Mouse (Mus musculus) hindbrain, embryonic 16.5 days (tissue): ENCODE results near the gene Vegfa. TPM values are rescaled to one million over a fixed set of nuclear protein-coding genes. Genes with fewer than 3 reads are reported as not detected.

Source experiments
- ATAC-seq: fragments of 200-750 bp; cut with Nextera tagmentation; 2 replicates; pipeline ENCODE4 v1.8.0; 2017; ENCODE audit warnings: moderate TSS enrichment, moderate library complexity
- H3K27ac ChIP-seq: fragments of 300-500 bp; sonication (generic); 2 replicates; pipeline ENCODE4 v1.5.1; 2014; ENCODE audit warnings: low read depth, mild to moderate bottlenecking, control low read depth, low read length, moderate library complexity
- H3K27me3 ChIP-seq: fragments of 300-500 bp; sonication (generic); replicated peaks from 2 replicates; pipeline ENCODE4 v1.6.1; 2014; ENCODE audit warnings: low read length; ENCODE audit not compliant: control insufficient read depth, insufficient read depth
- H3K36me3 ChIP-seq: fragments of 300-500 bp; sonication (generic); 2 replicates; pipeline ENCODE4 v1.6.1; 2014; ENCODE audit warnings: mild to moderate bottlenecking, low read length, moderate library complexity, mixed read lengths; ENCODE audit not compliant: control insufficient read depth, insufficient read depth
- H3K4me1 ChIP-seq: fragments of 300-500 bp; sonication (generic); 2 replicates; pipeline ENCODE4 v1.6.1; 2014; ENCODE audit warnings: low read depth, low read length; ENCODE audit not compliant: control insufficient read depth, insufficient read depth
- H3K4me2 ChIP-seq: fragments of 300-500 bp; sonication (generic); 2 replicates; pipeline ENCODE4 v1.6.1; 2014; ENCODE audit warnings: mild to moderate bottlenecking, low read length, control low read depth, moderate library complexity
- H3K4me3 ChIP-seq: fragments of 300-500 bp; sonication (generic); 2 replicates; pipeline ENCODE4 v1.5.1; 2014; ENCODE audit warnings: mild to moderate bottlenecking, low read length, control low read depth, moderate library complexity
- H3K9ac ChIP-seq: fragments of 300-500 bp; sonication (generic); 2 replicates; pipeline ENCODE4 v1.6.1; 2014; ENCODE audit warnings: low read depth, mild to moderate bottlenecking, control low read depth, low read length, moderate library complexity
- H3K9me3 ChIP-seq: fragments of 300-500 bp; sonication (generic); 2 replicates; pipeline ENCODE4 v1.6.1; 2014; ENCODE audit warnings: mild to moderate bottlenecking, low read length, moderate library complexity; ENCODE audit not compliant: control insufficient read depth
- WGBS: fragments of 180-500 bp; shearing (Covaris S2); extraction: QIAGEN DNeasy Blood & Tissue Kit; methylation state at CpG from one replicate; pipeline ENCODE4 v1.1.7; 2014; 5-methylcytosine and 5-hydroxymethylcytosine counted together
- polyA plus RNA-seq: library from polyadenylated mRNA; unstranded; fragments of >200 nt; fragmentation: Nextera tagmentation; extraction: Ambion mirVana; gene quantifications from 2 replicates; pipeline ENCODE4 v1.2.1, GENCODE M21; 2015

Gene Vegfa
- polyA plus RNA-seq, 1 experiment from 2014 or later, result 3.8 TPM

DNA sequence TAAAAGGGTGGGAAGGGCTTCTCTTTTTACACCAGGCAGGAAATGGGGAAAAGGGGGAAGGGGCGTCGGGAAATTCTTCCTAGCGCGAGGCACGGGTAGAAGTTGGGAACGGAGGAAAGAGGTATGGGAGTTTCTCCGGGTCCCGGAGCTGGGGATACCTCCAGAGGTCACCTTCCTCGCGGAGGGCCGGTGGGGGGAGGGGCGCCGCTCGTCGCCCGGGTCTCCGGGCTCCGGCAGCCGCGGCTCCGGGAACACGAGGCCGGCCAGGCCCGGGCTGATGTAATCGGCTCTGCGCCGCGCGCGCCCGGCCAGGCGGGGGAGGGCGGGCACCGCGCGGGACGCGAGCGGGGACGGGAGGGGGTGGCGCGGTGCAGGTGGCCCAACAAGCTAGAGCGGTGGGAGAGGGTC, 1.8 kb downstream of the Vegfa start:
- Histone ChIP-seq H3K4me1 (peaks cover 44% of the 10 kb centered on the region), H3K27ac (peak overlapping the region; percentile 89), H3K36me3 (peaks cover under 1% of the 10 kb centered on the region; the same call in 1 of the 2 replicates), H3K4me2 (peak overlapping the region; percentile 59), H3K27me3 (no peaks in the 10 kb centered on the region), H3K4me3 (peak overlapping the region; percentile 81), H3K9me3 (no peaks in the 10 kb centered on the region), H3K9ac (peak overlapping the region; percentile 90)
- WGBS, result under 1% methylated on average over 36 of the region's 43 CpGs
- ATAC-seq, result peak; percentile 32

DNA sequence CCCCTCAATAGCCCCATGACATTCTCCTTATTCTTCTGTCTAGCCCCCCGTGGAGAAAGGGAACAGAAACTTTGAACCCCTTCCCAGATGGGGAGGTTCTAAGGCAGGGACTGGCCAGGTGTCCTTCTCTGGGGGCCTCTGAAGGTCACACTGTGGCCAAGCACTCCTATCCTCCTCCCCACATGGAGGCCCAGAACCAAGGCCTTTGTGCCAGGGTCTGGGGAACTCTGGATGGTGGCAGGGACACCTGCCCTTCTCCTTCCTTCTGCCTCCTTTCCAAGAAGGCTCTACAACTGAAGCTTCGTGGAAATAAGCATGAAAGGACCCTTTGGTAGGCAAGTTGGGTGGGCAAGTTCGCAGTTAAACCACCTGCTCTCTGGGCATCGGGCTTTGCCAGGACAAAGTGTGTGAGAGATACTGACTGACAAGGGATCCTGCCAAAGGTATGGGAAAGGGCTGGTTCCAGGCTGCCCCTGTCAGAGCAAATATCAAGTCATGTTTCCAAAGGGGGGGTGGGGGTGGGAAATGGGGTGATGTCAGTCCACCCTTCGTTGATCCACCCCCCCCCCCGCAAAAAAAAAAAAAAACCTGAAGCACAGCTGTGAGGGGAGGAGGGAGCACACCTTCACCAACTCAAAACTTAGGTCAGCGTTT, 2.5 kb downstream of the Vegfa start:
- Histone ChIP-seq H3K9ac (peak overlapping the region; percentile 90), H3K9me3 (no peaks in the 10 kb centered on the region), H3K4me3 (peak overlapping the region; percentile 81), H3K4me1 (peaks cover 44% of the 10 kb centered on the region), H3K36me3 (peaks cover 4% of the 10 kb centered on the region), H3K4me2 (peak overlapping the region; percentile 59), H3K27me3 (no peaks in the 10 kb centered on the region), H3K27ac (peak overlapping the region; percentile 89)
- 6% methylated on average over 6 of the region's 7 CpGs for WGBS
- ATAC-seq, result no peak

DNA sequence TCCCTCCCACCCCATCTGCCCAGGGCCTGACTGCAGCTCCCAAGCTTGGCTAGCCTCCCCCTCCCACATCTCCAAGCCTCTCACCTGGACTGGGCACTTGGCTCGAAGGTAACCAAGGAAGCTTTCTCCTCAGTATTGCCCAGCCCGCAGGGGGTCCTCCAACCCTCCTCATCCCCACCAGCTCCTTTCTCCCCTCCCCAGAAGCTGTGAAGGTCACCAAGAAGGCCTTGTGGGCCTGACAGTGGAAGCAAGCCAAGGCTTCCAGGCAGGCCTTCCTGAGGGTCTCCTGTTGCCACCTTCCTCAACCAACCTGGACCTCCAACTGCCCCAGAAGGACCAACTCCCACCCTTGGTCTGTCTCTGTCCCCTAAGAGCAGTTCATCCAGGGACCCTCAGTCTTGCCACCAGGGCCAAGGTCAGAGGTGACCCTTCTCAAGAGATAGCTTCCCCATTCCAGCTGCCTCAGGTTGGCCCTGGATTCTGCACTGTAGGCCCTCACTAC, 3.1 kb downstream of the Vegfa start:
- peaks cover 44% of the 10 kb centered on the region for H3K4me1 ChIP-seq
- no peaks in the 10 kb centered on the region for H3K27me3 ChIP-seq
- peak overlapping the region; percentile 90 for H3K9ac ChIP-seq
- H3K36me3 ChIP-seq, result peaks cover 6% of the 10 kb centered on the region
- 66% methylated on average over 2 of the region's 2 CpGs for WGBS
- peak overlapping the region; percentile 81 for H3K4me3 ChIP-seq
- no peak overlapping the region for H3K27ac ChIP-seq
- H3K4me2 ChIP-seq, result peak overlapping the region; percentile 59
- H3K9me3 ChIP-seq, result no peaks in the 10 kb centered on the region
- ATAC-seq, result no peak

DNA sequence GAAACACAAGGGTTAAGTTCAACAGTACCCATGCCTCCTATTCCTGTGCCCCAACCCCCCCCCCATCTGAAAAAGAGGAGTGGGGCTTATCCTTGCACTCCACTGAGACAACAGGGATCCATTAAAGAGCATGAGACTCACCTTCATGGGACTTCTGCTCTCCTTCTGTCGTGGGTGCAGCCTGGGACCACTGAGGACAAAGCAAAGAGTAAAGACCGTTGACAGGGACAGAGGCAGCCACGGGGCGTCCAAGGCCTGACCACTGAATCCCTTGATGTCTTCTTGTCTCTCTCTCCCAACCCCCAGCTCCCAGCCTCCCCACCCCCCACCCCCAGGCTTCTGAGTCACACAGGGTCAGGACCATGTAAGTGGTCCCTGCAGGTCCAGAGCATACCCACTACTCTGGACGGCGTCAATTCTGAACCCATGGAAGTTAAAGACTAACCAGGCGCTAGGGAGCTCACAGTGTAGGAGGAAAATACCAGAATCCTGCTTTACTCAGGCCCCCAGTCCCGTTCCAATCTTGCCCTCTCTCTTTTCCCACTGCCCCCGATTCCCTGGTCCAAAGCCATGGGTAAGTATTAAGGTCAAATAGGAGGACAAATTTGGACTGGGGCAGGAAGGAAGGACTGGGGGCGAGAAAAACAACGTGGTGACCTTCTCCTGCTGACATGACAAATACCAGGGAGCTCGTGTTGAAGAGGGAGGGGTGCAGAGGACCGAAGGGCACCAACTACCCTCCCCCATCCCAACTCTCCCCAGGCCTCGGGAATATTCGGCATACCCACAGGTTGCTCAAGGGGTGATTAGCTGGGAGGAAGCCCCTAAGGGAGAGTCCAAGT, 3.7 kb downstream of the Vegfa start:
- 24% methylated on average over 15 of the region's 15 CpGs for WGBS
- Histone ChIP-seq H3K4me2 (peak overlapping the region; percentile 59), H3K9me3 (no peaks in the 10 kb centered on the region), H3K27me3 (no peaks in the 10 kb centered on the region), H3K27ac (peak overlapping the region; percentile 80), H3K36me3 (peaks cover 9% of the 10 kb centered on the region), H3K9ac (peak overlapping the region; percentile 90), H3K4me3 (peak overlapping the region; percentile 81), H3K4me1 (peaks cover 39% of the 10 kb centered on the region)
- no peak for ATAC-seq

DNA sequence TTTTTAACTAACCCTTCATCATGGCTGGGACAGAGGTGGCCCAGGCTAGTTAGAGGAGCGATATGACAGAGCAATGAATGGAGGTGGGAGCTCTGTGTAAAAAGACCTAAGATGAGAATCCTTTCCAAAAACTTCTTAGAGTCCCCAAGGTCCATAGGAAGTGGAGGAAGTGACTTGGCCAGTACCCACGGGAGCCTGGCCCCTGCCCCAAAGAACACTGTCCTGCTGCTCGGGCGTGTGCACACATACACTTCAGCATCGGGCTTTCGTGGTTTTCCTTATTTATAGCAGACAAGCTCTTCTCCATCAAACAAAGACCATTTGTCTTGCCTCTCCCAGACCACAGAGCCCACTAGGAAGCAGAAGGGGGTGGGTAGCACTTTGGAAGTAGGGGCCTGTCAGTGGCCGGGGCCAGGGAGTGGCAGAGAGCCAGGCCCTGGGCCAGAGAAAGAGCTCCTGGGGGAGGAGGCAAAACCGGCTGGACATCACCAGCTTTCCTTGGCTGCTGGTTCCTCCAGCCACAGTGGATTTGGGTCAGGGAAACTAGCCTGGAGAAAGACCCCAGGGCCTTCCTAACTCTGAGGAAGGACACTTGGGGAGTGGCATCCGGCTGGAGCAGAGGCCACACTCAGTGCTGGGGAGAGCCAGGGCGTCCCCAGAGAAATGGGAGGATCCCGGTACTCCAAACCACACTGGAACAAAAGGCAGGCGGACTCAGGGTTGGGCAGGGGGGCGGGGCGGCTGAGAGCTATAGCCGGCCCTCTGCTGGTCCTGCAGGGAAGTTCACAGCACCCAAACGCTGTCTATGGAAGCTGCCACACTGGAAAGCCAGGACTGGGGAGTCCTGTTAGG, 4.9 kb downstream of the Vegfa start:
- WGBS, result 9% methylated on average over 16 of the region's 16 CpGs
- peak overlapping the region; percentile 59 for H3K4me2 ChIP-seq
- ATAC-seq, result peak; percentile 48

DNA sequence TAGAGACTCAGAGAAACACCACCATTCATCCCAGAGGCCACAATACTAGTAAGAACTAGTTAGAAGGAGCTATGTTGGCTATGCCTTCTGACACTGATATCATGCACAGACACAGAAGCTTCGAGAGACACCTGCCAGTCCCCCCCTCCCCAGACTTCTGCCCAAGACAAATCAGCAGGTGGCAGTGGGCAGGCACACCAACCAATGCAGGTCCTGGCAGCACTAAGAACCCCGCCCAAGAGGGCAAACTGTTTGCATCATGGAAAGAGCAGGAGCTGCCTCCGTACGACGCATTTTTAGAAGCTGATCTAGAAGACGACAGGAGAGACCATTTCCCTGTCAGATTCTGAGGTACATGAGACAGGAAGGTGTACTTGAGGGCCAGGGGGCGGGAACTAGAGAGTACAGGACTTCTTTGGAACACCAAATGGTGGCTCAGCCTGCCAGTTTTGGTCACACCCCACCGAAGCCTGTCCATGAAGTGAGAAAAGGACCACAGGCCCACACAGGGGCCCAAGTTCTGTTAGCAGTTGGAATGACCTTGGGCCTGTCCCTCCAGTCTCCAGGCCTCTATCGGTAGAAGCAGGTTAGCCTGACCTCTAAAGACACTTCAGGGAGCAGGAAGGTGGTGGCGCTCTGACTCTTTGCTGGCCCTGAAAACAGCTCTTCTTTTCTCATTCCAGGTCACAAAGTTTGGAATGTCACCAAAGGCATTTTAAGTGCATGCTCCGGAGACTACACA, 6.1 kb downstream of the Vegfa start:
- no peak overlapping the region for H3K27ac ChIP-seq
- WGBS, result 92% methylated on average over 11 of the region's 11 CpGs
- H3K27me3 ChIP-seq, result no peaks in the 10 kb centered on the region
- no peak overlapping the region for H3K9ac ChIP-seq
- peaks cover 23% of the 10 kb centered on the region for H3K36me3 ChIP-seq
- no peak for ATAC-seq
- no peaks in the 10 kb centered on the region for H3K9me3 ChIP-seq
- H3K4me3 ChIP-seq, result no peak overlapping the region
- no peak overlapping the region for H3K4me2 ChIP-seq
- peaks cover 37% of the 10 kb centered on the region for H3K4me1 ChIP-seq

More for the DNA sequence above, 4.9 kb downstream of the Vegfa start:
- Histone ChIP-seq H3K27me3 (no peaks in the 10 kb centered on the region), H3K4me3 (peak overlapping the region; percentile 81), H3K9ac (peak overlapping the region; percentile 69), H3K36me3 (peaks cover 14% of the 10 kb centered on the region), H3K27ac (peak overlapping the region; percentile 80), H3K9me3 (no peaks in the 10 kb centered on the region), H3K4me1 (peaks cover 37% of the 10 kb centered on the region)

DNA sequence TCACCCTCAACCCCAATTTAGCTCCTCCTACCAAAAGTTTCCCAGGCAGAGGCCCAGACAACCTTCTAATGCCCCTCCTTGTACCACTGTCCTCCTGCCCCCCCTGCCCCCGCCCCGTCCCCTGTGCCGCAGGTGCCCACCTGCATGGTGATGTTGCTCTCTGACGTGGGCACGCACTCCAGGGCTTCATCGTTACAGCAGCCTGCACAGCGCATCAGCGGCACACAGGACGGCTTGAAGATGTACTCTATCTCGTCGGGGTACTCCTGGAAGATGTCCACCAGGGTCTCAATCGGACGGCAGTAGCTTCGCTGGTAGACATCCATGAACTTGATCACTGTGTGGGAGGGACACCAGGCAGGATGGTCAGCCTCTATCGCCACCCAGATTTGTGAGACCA, 7.0 kb downstream of the Vegfa start:
- Histone ChIP-seq H3K27me3 (no peaks in the 10 kb centered on the region), H3K36me3 (peaks cover 30% of the 10 kb centered on the region), H3K4me3 (no peak overlapping the region), H3K4me1 (peaks cover 37% of the 10 kb centered on the region), H3K9ac (no peak overlapping the region), H3K9me3 (no peaks in the 10 kb centered on the region), H3K27ac (no peak overlapping the region), H3K4me2 (no peak overlapping the region)
- 93% methylated on average over 15 of the region's 15 CpGs for WGBS
- ATAC-seq, result no peak

DNA sequence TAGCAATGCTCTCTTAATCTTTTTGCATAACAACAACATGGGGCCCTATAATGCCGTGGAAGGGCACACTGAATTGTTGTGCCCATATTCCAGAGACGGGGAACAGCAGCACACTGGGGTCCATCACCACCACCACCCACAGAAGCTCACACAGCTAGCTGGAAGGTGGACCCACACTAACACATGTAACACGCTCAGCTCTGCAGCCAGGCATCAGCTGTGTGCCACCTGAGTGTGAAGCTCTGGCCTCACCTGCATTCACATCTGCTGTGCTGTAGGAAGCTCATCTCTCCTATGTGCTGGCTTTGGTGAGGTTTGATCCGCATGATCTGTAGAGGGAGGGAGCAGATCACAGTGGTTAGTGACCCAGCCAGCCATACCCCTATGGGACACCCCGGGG, 8.0 kb downstream of the Vegfa start:
- no peak overlapping the region for H3K27ac ChIP-seq
- H3K9me3 ChIP-seq, result no peaks in the 10 kb centered on the region
- no peak overlapping the region for H3K4me3 ChIP-seq
- peaks cover 32% of the 10 kb centered on the region for H3K4me1 ChIP-seq
- peaks cover 35% of the 10 kb centered on the region for H3K36me3 ChIP-seq
- H3K27me3 ChIP-seq, result no peaks in the 10 kb centered on the region
- no peak overlapping the region for H3K4me2 ChIP-seq
- WGBS, result 91% methylated on average over 5 of the region's 5 CpGs
- ATAC-seq, result no peak
- H3K9ac ChIP-seq, result no peak overlapping the region
